Mouse (Mus musculus) forebrain, embryonic 15.5 days (tissue): ENCODE measurements around the gene Tango2. TPM values are rescaled to one million over a fixed set of nuclear protein-coding genes. Genes with fewer than 3 reads are reported as not detected.

ENCODE experiments used
- ATAC-seq: fragments of 200-750 bp; cut with Nextera tagmentation; replicated peaks from 2 replicates; pipeline ENCODE4 v1.8.0; 2017; ENCODE audit warnings: mild to moderate bottlenecking, moderate TSS enrichment, moderate library complexity
- H3K27ac ChIP-seq: fragments of 300-500 bp; sonication (generic); replicated peaks from 2 replicates; pipeline ENCODE4 v1.5.1; 2015; ENCODE audit warnings: mild to moderate bottlenecking, inconsistent platforms
- H3K27me3 ChIP-seq: fragments of 300-500 bp; sonication (generic); 2 replicates; pipeline ENCODE4 v1.6.1; 2015; ENCODE audit warnings: inconsistent platforms
- H3K36me3 ChIP-seq: fragments of 300-500 bp; sonication (generic); 2 replicates; pipeline ENCODE4 v1.6.1; 2015; ENCODE audit warnings: mild to moderate bottlenecking, inconsistent platforms
- H3K4me1 ChIP-seq: fragments of 300-500 bp; sonication (generic); 2 replicates; pipeline ENCODE4 v1.6.1; 2015; ENCODE audit warnings: inconsistent platforms
- H3K4me2 ChIP-seq: fragments of 300-500 bp; sonication (generic); replicated peaks from 2 replicates; pipeline ENCODE4 v1.6.1; 2015; ENCODE audit warnings: mild to moderate bottlenecking, inconsistent platforms
- H3K4me3 ChIP-seq: fragments of 300-500 bp; sonication (generic); 2 replicates; pipeline ENCODE4 v1.5.1; 2015; ENCODE audit warnings: mild to moderate bottlenecking, inconsistent platforms
- H3K9ac ChIP-seq: fragments of 300-500 bp; sonication (generic); replicated peaks from 2 replicates; pipeline ENCODE4 v1.6.1; 2015; ENCODE audit warnings: mild to moderate bottlenecking, inconsistent platforms
- H3K9me3 ChIP-seq: fragments of 300-500 bp; sonication (generic); 2 replicates; pipeline ENCODE4 v1.6.1; 2016; ENCODE audit warnings: inconsistent platforms
- WGBS: fragments of 180-500 bp; shearing (Covaris S2); methylation state at CpG from one replicate; pipeline ENCODE4 v1.1.7; 2015; ENCODE audit warnings: mixed read lengths; 5-methylcytosine and 5-hydroxymethylcytosine counted together
- polyA plus RNA-seq: library from polyadenylated mRNA; unstranded; fragments of >200 nt; fragmentation: Nextera tagmentation; extraction: Ambion mirVana; gene quantifications from 2 replicates; pipeline ENCODE4 v1.2.1, GENCODE M21; 2015

The Tango2 gene
- polyA plus RNA-seq, 1 experiment from 2014 or later, result 78.1 TPM

- Histone ChIP-seq H3K4me2 (no peak overlapping the region), H3K9ac (no peak overlapping the region), H3K4me3 (no peak overlapping the region), H3K27me3 (no peaks in the 10 kb centered on the region), H3K4me1 (peaks cover 58% of the 10 kb centered on the region), H3K9me3 (no peaks in the 10 kb centered on the region), H3K36me3 (no peaks in the 10 kb centered on the region), H3K27ac (no peak overlapping the region)
- WGBS, result 78% methylated on average over 6 of the region's 6 CpGs
- ATAC-seq, result no peak
Measured at GRCm38 (mm10) chr16:18390399-18390798, 42.5 kb upstream of the Tango2 start.

- no peak for ATAC-seq
- Histone ChIP-seq H3K4me1 (peaks cover 52% of the 10 kb centered on the region), H3K4me2 (no peak overlapping the region), H3K36me3 (no peaks in the 10 kb centered on the region), H3K27ac (0 out of 2 replicates have a peak overlapping the region, but pooled peaks have one; percentile 21), H3K4me3 (no peak overlapping the region), H3K9me3 (no peaks in the 10 kb centered on the region), H3K27me3 (no peaks in the 10 kb centered on the region), H3K9ac (no peak overlapping the region)
- 85% methylated on average over 14 of the region's 14 CpGs for WGBS
Measured at GRCm38 (mm10) chr16:18388583-18389435, 40.9 kb upstream of the Tango2 start.

- no peak for ATAC-seq
- H3K9me3 ChIP-seq, result no peaks in the 10 kb centered on the region
- 54% methylated on average over 6 of the region's 7 CpGs for WGBS
- H3K27ac ChIP-seq, result 0 out of 2 replicates have a peak overlapping the region, but pooled peaks have one; percentile 21
- H3K9ac ChIP-seq, result 0 out of 2 replicates have a peak overlapping the region, but pooled peaks have one; percentile 15
- no peaks in the 10 kb centered on the region for H3K36me3 ChIP-seq
- no peak overlapping the region for H3K4me3 ChIP-seq
- no peaks in the 10 kb centered on the region for H3K27me3 ChIP-seq
- H3K4me2 ChIP-seq, result no peak overlapping the region
- H3K4me1 ChIP-seq, result peaks cover 52% of the 10 kb centered on the region
Measured at GRCm38 (mm10) chr16:18387704-18388582, 40.0 kb upstream of the Tango2 start.

GRCm38 (mm10) chr16:18386972-18387371 is 39.1 kb upstream of the Tango2 start:
- ATAC-seq, result no peak
- no peak overlapping the region for H3K4me3 ChIP-seq
- no peaks in the 10 kb centered on the region for H3K27me3 ChIP-seq
- no peaks in the 10 kb centered on the region for H3K9me3 ChIP-seq
- H3K4me2 ChIP-seq, result no peak overlapping the region
- peaks cover 50% of the 10 kb centered on the region for H3K4me1 ChIP-seq
- H3K36me3 ChIP-seq, result no peaks in the 10 kb centered on the region
- H3K9ac ChIP-seq, result no peak overlapping the region
- no peak overlapping the region for H3K27ac ChIP-seq
- WGBS, result 60% methylated on average over 3 of the region's 3 CpGs

- Histone ChIP-seq H3K36me3 (no peaks in the 10 kb centered on the region), H3K4me1 (peaks cover 55% of the 10 kb centered on the region), H3K27me3 (no peaks in the 10 kb centered on the region), H3K4me3 (no peak overlapping the region), H3K9ac (no peak overlapping the region), H3K9me3 (no peaks in the 10 kb centered on the region), H3K27ac (no peak overlapping the region; the same call in 1 of the 2 replicates), H3K4me2 (no peak overlapping the region)
- whole genome bisulfite sequencing, result 66% methylated on average over 7 of the region's 7 CpGs
- no peak for ATAC-seq
Measured at GRCm38 (mm10) chr16:18386451-18386850, 38.5 kb upstream of the Tango2 start.

- WGBS, result 71% methylated on average over 5 of the region's 5 CpGs
- no peak for ATAC-seq
- peaks cover 65% of the 10 kb centered on the region for H3K4me1 ChIP-seq
Measured at GRCm38 (mm10) chr16:18385411-18385810, 37.5 kb upstream of the Tango2 start.

GRCm38 (mm10) chr16:18384659-18385058 is 36.8 kb upstream of the Tango2 start:
- Histone ChIP-seq H3K4me1 (peaks cover 73% of the 10 kb centered on the region), H3K4me2 (no peak overlapping the region), H3K9me3 (no peaks in the 10 kb centered on the region), H3K27me3 (no peaks in the 10 kb centered on the region), H3K4me3 (no peak overlapping the region), H3K9ac (no peak overlapping the region), H3K27ac (0 out of 2 replicates have a peak overlapping the region, but pooled peaks have one; percentile 0), H3K36me3 (no peaks in the 10 kb centered on the region)
- no peak for ATAC-seq
- 55% methylated on average over 8 of the region's 8 CpGs for WGBS

More at GRCm38 (mm10) chr16:18385411-18385810, 37.5 kb upstream of the Tango2 start:
- no peak overlapping the region for H3K4me3 ChIP-seq
- no peaks in the 10 kb centered on the region for H3K27me3 ChIP-seq
- no peaks in the 10 kb centered on the region for H3K36me3 ChIP-seq
- H3K27ac ChIP-seq, result no peak overlapping the region
- H3K9me3 ChIP-seq, result no peaks in the 10 kb centered on the region
- no peak overlapping the region for H3K4me2 ChIP-seq
- no peak overlapping the region for H3K9ac ChIP-seq

GRCm38 (mm10) chr16:18384211-18384610 is 36.3 kb upstream of the Tango2 start:
- no peaks in the 10 kb centered on the region for H3K36me3 ChIP-seq
- 0 out of 2 replicates have a peak overlapping the region, but pooled peaks have one; percentile 0 for H3K27ac ChIP-seq
- ATAC-seq, result no peak
- H3K4me1 ChIP-seq, result peaks cover 77% of the 10 kb centered on the region
- 42% methylated on average over 7 of the region's 7 CpGs for WGBS
- no peak overlapping the region for H3K4me2 ChIP-seq
- no peaks in the 10 kb centered on the region for H3K9me3 ChIP-seq
- no peaks in the 10 kb centered on the region for H3K27me3 ChIP-seq
- no peak overlapping the region for H3K9ac ChIP-seq
- no peak overlapping the region for H3K4me3 ChIP-seq

- Histone ChIP-seq H3K36me3 (no peaks in the 10 kb centered on the region), H3K9me3 (no peaks in the 10 kb centered on the region), H3K27ac (no peak overlapping the region), H3K4me3 (no peak overlapping the region), H3K27me3 (no peaks in the 10 kb centered on the region), H3K4me1 (peaks cover 81% of the 10 kb centered on the region), H3K4me2 (no peak overlapping the region), H3K9ac (no peak overlapping the region)
- no peak for ATAC-seq
- 14% methylated on average over 3 of the region's 3 CpGs for WGBS
Measured at GRCm38 (mm10) chr16:18383756-18384155, 35.9 kb upstream of the Tango2 start.

GRCm38 (mm10) chr16:18383045-18383726 is 35.3 kb upstream of the Tango2 start:
- peaks cover 80% of the 10 kb centered on the region for H3K4me1 ChIP-seq
- no peak overlapping the region for H3K4me3 ChIP-seq
- H3K9me3 ChIP-seq, result no peaks in the 10 kb centered on the region
- 75% methylated on average over 9 of the region's 9 CpGs for WGBS
- H3K27ac ChIP-seq, result no peak overlapping the region
- no peaks in the 10 kb centered on the region for H3K27me3 ChIP-seq
- no peak overlapping the region for H3K4me2 ChIP-seq
- ATAC-seq, result no peak
- no peak overlapping the region for H3K9ac ChIP-seq
- H3K36me3 ChIP-seq, result no peaks in the 10 kb centered on the region

GRCm38 (mm10) chr16:18381621-18382258 is 33.8 kb upstream of the Tango2 start:
- 41% methylated on average over 6 of the region's 6 CpGs for WGBS
- peak; percentile 55 for ATAC-seq
- Histone ChIP-seq H3K27me3 (no peaks in the 10 kb centered on the region), H3K4me2 (no peak overlapping the region), H3K9me3 (no peaks in the 10 kb centered on the region), H3K4me1 (peaks cover 69% of the 10 kb centered on the region), H3K4me3 (no peak overlapping the region), H3K36me3 (no peaks in the 10 kb centered on the region), H3K27ac (peak overlapping the region; percentile 81), H3K9ac (no peak overlapping the region)
